Mouse (Mus musculus) bone marrow, adult 2 months (tissue): ENCODE data around the gene Foxo6.

Source experiments
- CTCF ChIP-seq: fragments of 200-500 bp; IDR thresholded peaks from 2 replicates; pipeline ENCODE4 v1.5.1; 2011; ENCODE audit warnings: low read length, control low read depth; ENCODE audit not compliant: control insufficient read depth, insufficient read depth
- POLR2A ChIP-seq: fragments of 200-500 bp; IDR thresholded peaks from 2 replicates; pipeline ENCODE4 v1.6.1; 2011; ENCODE audit warnings: low read depth, mild to moderate bottlenecking, control low read depth, low read length, borderline replicate concordance; ENCODE audit not compliant: control insufficient read depth

DNA sequence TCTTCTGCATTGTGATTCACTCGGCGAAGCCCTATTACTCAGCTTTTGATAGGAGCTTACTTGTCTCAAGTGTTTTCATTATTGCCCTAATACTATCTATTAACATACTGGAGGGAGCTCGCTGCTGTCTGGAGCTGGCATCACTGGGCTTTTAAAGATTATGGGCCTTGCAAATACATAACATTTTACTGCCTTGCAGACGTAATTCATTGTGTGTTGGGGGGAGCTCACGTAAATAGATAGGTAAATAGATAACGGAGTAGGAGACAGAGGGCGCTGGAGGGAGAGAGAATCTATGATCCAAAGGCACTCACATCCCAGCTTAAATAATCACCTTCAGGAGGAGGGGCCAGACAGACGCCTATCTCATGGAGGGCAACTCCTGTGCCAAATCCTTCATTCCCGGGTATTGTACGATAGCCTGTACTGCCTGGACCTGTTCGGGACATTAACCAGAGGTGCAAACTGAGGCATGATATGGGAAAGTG, 45.8 kb upstream of the Foxo6 start:
- TF ChIP-seq CTCF (no peak), POLR2A (no peak)
